Mouse (Mus musculus): Measurements from ENCODE around the gene Net1. TPM values are rescaled to one million over a fixed set of nuclear protein-coding genes. Genes with fewer than 3 reads are reported as not detected.
"Not testable (repeated sequence)": the region's sequence is repeated elsewhere in the genome, so short reads cannot be mapped to it uniquely, and the experiment has no call there.

Gene Net1
- polyA plus RNA-seq, 1 experiment from 2014 or later, result 86.4 TPM

DNA sequence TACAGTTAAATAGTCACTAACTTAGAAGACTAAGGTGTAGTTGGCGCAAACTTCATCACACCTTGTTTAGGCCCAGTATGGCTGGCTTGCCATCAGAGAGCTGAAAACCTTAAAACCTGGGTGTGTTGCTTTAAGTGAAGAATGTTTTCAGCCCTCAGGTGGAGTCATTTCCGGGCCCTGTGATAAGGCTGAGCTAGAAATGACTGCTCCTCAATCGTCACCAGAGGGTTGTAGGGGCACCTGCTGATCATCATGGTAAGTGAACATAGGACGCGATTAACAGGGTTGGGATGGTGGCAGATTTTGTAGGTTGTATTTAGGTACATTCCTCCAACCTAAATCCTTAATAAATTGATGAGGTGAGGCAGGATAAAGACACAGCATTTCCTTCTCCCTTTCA lies 6.5 kb upstream of the Net1 start:
- DNase-seq (ENCODE audit: low spot score) (no peak), ATAC-seq (replicated peaks; ENCODE audit: low FRiP score, low TSS enrichment, low read depth) (no peak)
- no peak overlapping the region for H3K9ac ChIP-seq (ENCODE audit: low read length)
- H3K4me2 ChIP-seq (ENCODE audit: low read length), result peak overlapping the region; percentile 11; the same call in 1 of the 2 replicates
- H3K27ac ChIP-seq (ENCODE audit: low read depth), result no peak overlapping the region
- H3K4me3 ChIP-seq (ENCODE audit: low read depth, low read length), result no peak overlapping the region
- 68% methylated on average over 5 of the region's 5 CpGs for WGBS
- H3K27me3 ChIP-seq (replicated peaks; ENCODE audit: control insufficient read depth, insufficient read depth, low read length), result no peaks in the 10 kb centered on the region
- no peaks in the 10 kb centered on the region for H3K36me3 ChIP-seq (ENCODE audit: control insufficient read depth, insufficient read depth, low read length)
- H3K9me3 ChIP-seq (ENCODE audit: control insufficient read depth, low read length), result no peaks in the 10 kb centered on the region
- no peaks in the 10 kb centered on the region for H3K4me1 ChIP-seq (replicated peaks; ENCODE audit: control insufficient read depth, insufficient read depth, low read length)

GRCm38 (mm10) chr13:3913504-3913903 lies 4.5 kb downstream of the Net1 start:
- Histone ChIP-seq H3K4me2 (ENCODE audit: low read length) (no peak overlapping the region), H3K27me3 (replicated peaks; ENCODE audit: control insufficient read depth, insufficient read depth, low read length) (no peaks in the 10 kb centered on the region), H3K36me3 (ENCODE audit: control insufficient read depth, insufficient read depth, low read length) (peaks cover 19% of the 10 kb centered on the region), H3K9ac (ENCODE audit: low read length) (no peak overlapping the region), H3K9me3 (ENCODE audit: control insufficient read depth, low read length) (no peaks in the 10 kb centered on the region), H3K4me3 (ENCODE audit: low read depth, low read length) (no peak overlapping the region), H3K27ac (ENCODE audit: low read depth) (no peak overlapping the region), H3K4me1 (replicated peaks; ENCODE audit: control insufficient read depth, insufficient read depth, low read length) (peaks cover 10% of the 10 kb centered on the region)
- ATAC-seq (replicated peaks; ENCODE audit: low FRiP score, low TSS enrichment, low read depth) (no peak), DNase-seq (ENCODE audit: low spot score) (no peak)
- 64% methylated on average over 4 of the region's 4 CpGs for WGBS

GRCm38 (mm10) chr13:3910356-3910755 lies 7.7 kb downstream of the Net1 start:
- Histone ChIP-seq H3K4me2 (ENCODE audit: low read length) (no peak overlapping the region), H3K4me1 (replicated peaks; ENCODE audit: control insufficient read depth, insufficient read depth, low read length) (no peaks in the 10 kb centered on the region), H3K36me3 (ENCODE audit: control insufficient read depth, insufficient read depth, low read length) (peaks cover 19% of the 10 kb centered on the region), H3K4me3 (ENCODE audit: low read depth, low read length) (no peak overlapping the region), H3K9ac (ENCODE audit: low read length) (no peak overlapping the region), H3K27me3 (replicated peaks; ENCODE audit: control insufficient read depth, insufficient read depth, low read length) (no peaks in the 10 kb centered on the region), H3K9me3 (ENCODE audit: control insufficient read depth, low read length) (no peaks in the 10 kb centered on the region), H3K27ac (ENCODE audit: low read depth) (no peak overlapping the region)
- no peak for ATAC-seq (replicated peaks; ENCODE audit: low FRiP score, low TSS enrichment, low read depth)
- WGBS, result 79% methylated on average over 5 of the region's 5 CpGs
- no peak for DNase-seq (ENCODE audit: low spot score)

DNA sequence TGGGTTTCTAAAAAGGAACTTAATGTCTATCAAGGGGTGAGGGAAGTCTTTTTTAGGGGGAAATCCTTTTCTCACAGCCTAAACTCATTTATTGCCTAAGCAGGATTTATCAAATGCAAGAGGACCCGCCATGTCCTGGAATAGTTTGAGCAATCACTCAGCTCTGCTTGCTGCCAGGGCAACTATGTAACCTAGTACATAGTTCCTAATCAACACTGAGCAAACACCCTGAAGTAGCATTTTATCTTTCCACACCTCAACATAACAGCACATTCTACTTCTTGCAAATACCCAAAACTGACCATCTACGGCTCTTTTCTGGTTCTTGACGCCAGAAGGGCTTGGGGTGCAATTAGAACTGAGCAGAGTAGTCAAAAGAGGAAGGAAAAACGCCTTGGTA lies 9.8 kb downstream of the Net1 start:
- no peak overlapping the region for H3K4me2 ChIP-seq (ENCODE audit: low read length)
- H3K9ac ChIP-seq (ENCODE audit: low read length), result no peak overlapping the region
- no peak for ATAC-seq (replicated peaks; ENCODE audit: low FRiP score, low TSS enrichment, low read depth)
- H3K36me3 ChIP-seq (ENCODE audit: control insufficient read depth, insufficient read depth, low read length), result peaks cover 21% of the 10 kb centered on the region
- H3K27ac ChIP-seq (ENCODE audit: low read depth), result no peak overlapping the region
- no peaks in the 10 kb centered on the region for H3K9me3 ChIP-seq (ENCODE audit: control insufficient read depth, low read length)
- no peaks in the 10 kb centered on the region for H3K27me3 ChIP-seq (replicated peaks; ENCODE audit: control insufficient read depth, insufficient read depth, low read length)
- H3K4me1 ChIP-seq (replicated peaks; ENCODE audit: control insufficient read depth, insufficient read depth, low read length), result no peaks in the 10 kb centered on the region
- H3K4me3 ChIP-seq (ENCODE audit: low read depth, low read length), result no peak overlapping the region
- no peak for DNase-seq (ENCODE audit: low spot score)
- 83% methylated on average over 4 of the region's 4 CpGs for WGBS

- no peak overlapping the region for H3K4me2 ChIP-seq (ENCODE audit: low read length)
- H3K9me3 ChIP-seq (ENCODE audit: control insufficient read depth, low read length), result no peaks in the 10 kb centered on the region
- 0 out of 2 replicates have a peak, but pooled peaks have one; percentile 47 for ATAC-seq (replicated peaks; ENCODE audit: low FRiP score, low TSS enrichment, low read depth)
- H3K27ac ChIP-seq (ENCODE audit: low read depth), result no peak overlapping the region
- H3K4me1 ChIP-seq (replicated peaks; ENCODE audit: control insufficient read depth, insufficient read depth, low read length), result no peaks in the 10 kb centered on the region
- WGBS, result 79% methylated on average over 6 of the region's 6 CpGs
- no peaks in the 10 kb centered on the region for H3K27me3 ChIP-seq (replicated peaks; ENCODE audit: control insufficient read depth, insufficient read depth, low read length)
- no peak for DNase-seq (ENCODE audit: low spot score)
- no peak overlapping the region for H3K4me3 ChIP-seq (ENCODE audit: low read depth, low read length)
- peaks cover 24% of the 10 kb centered on the region for H3K36me3 ChIP-seq (ENCODE audit: control insufficient read depth, insufficient read depth, low read length)
- H3K9ac ChIP-seq (ENCODE audit: low read length), result no peak overlapping the region
Observed at GRCm38 (mm10) chr13:3907151-3907696, 10.8 kb downstream of the Net1 start.

- WGBS, result 92% methylated on average over 9 of the region's 9 CpGs
- Histone ChIP-seq H3K27ac (ENCODE audit: low read depth) (no peak overlapping the region), H3K4me2 (ENCODE audit: low read length) (no peak overlapping the region), H3K9ac (ENCODE audit: low read length) (no peak overlapping the region), H3K9me3 (ENCODE audit: control insufficient read depth, low read length) (no peaks in the 10 kb centered on the region), H3K27me3 (replicated peaks; ENCODE audit: control insufficient read depth, insufficient read depth, low read length) (no peaks in the 10 kb centered on the region), H3K4me1 (replicated peaks; ENCODE audit: control insufficient read depth, insufficient read depth, low read length) (no peaks in the 10 kb centered on the region), H3K4me3 (ENCODE audit: low read depth, low read length) (no peak overlapping the region), H3K36me3 (ENCODE audit: control insufficient read depth, insufficient read depth, low read length) (peaks cover 14% of the 10 kb centered on the region; the same call in 1 of the 2 replicates)
- no peak for ATAC-seq (replicated peaks; ENCODE audit: low FRiP score, low TSS enrichment, low read depth)
- DNase-seq (ENCODE audit: low spot score), result no peak
Observed at GRCm38 (mm10) chr13:3899301-3899700, 18.7 kb downstream of the Net1 start.

- H3K36me3 ChIP-seq (ENCODE audit: control insufficient read depth, insufficient read depth, low read length), result peaks cover 10% of the 10 kb centered on the region; the same call in 1 of the 2 replicates
- H3K9ac ChIP-seq (ENCODE audit: low read length); H3K27ac ChIP-seq (ENCODE audit: low read depth); ATAC-seq (replicated peaks; ENCODE audit: low FRiP score, low TSS enrichment, low read depth); H3K4me3 ChIP-seq (ENCODE audit: low read depth, low read length); DNase-seq (ENCODE audit: low spot score); H3K4me1 ChIP-seq (replicated peaks; ENCODE audit: control insufficient read depth, insufficient read depth, low read length); H3K9me3 ChIP-seq (ENCODE audit: control insufficient read depth, low read length); H3K4me2 ChIP-seq (ENCODE audit: low read length); H3K27me3 ChIP-seq (replicated peaks; ENCODE audit: control insufficient read depth, insufficient read depth, low read length): not testable (repeated sequence)
- 94% methylated on average over 5 of the region's 5 CpGs for WGBS
Observed at GRCm38 (mm10) chr13:3898202-3898601, 19.8 kb downstream of the Net1 start.

- Histone ChIP-seq H3K4me1 (replicated peaks; ENCODE audit: control insufficient read depth, insufficient read depth, low read length) (no peaks in the 10 kb centered on the region), H3K9ac (ENCODE audit: low read length) (no peak overlapping the region), H3K36me3 (ENCODE audit: control insufficient read depth, insufficient read depth, low read length) (0 out of 2 replicates have a peak, but pooled peaks cover 6% of the 10 kb centered on the region), H3K4me2 (ENCODE audit: low read length) (no peak overlapping the region), H3K27me3 (replicated peaks; ENCODE audit: control insufficient read depth, insufficient read depth, low read length) (no peaks in the 10 kb centered on the region), H3K9me3 (ENCODE audit: control insufficient read depth, low read length) (no peaks in the 10 kb centered on the region), H3K4me3 (ENCODE audit: low read depth, low read length) (no peak overlapping the region), H3K27ac (ENCODE audit: low read depth) (no peak overlapping the region)
- 28% methylated on average over 5 of the region's 5 CpGs for WGBS
- ATAC-seq (replicated peaks; ENCODE audit: low FRiP score, low TSS enrichment, low read depth), result no peak
- peak; percentile 84 for DNase-seq (ENCODE audit: low spot score)
Observed at GRCm38 (mm10) chr13:3896913-3897312, 21.1 kb downstream of the Net1 start.

DNA sequence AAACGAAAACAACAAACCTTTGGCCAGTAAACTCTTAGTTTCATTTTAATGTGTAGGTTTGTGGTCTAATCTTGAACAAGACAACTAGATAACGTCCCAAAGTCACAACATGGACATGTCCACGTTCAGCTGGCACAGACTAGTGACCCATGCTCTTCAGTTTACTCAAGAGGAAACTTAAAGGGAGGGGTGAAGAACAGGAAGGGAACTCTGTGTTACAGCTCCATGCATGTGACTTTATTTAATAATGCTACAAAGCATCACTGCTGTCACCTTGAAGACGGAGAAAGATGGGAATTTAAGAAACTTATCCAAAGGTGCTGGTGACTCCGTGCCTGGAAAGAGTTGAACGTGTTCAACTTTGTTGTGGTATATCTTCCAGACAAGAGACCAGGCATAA lies 22.0 kb downstream of the Net1 start:
- no peak overlapping the region for H3K4me2 ChIP-seq (ENCODE audit: low read length)
- H3K27me3 ChIP-seq (replicated peaks; ENCODE audit: control insufficient read depth, insufficient read depth, low read length), result no peaks in the 10 kb centered on the region
- WGBS, result 89% methylated on average over 6 of the region's 6 CpGs
- ATAC-seq (replicated peaks; ENCODE audit: low FRiP score, low TSS enrichment, low read depth), result no peak
- H3K4me1 ChIP-seq (replicated peaks; ENCODE audit: control insufficient read depth, insufficient read depth, low read length), result no peaks in the 10 kb centered on the region
- 0 out of 2 replicates have a peak, but pooled peaks cover 6% of the 10 kb centered on the region for H3K36me3 ChIP-seq (ENCODE audit: control insufficient read depth, insufficient read depth, low read length)
- no peak overlapping the region for H3K9ac ChIP-seq (ENCODE audit: low read length)
- DNase-seq (ENCODE audit: low spot score), result no peak
- no peaks in the 10 kb centered on the region for H3K9me3 ChIP-seq (ENCODE audit: control insufficient read depth, low read length)
- H3K27ac ChIP-seq (ENCODE audit: low read depth), result no peak overlapping the region
- H3K4me3 ChIP-seq (ENCODE audit: low read depth, low read length), result no peak overlapping the region

All from intestine, embryonic 14.5 days (tissue).